Mouse (Mus musculus) ES-Bruce4 (cell line): ENCODE results near the gene Klrb1.

ENCODE experiments used
- CTCF ChIP-seq: IDR thresholded peaks from one replicate; pipeline ENCODE4 v1.8.1; 2011; ENCODE audit warnings: low read depth, low read length
- POLR2A ChIP-seq: IDR thresholded peaks from one replicate; pipeline ENCODE4 v1.8.1; 2011; ENCODE audit warnings: low read length; ENCODE audit not compliant: insufficient read depth

- TF ChIP-seq POLR2A (no peak), CTCF (no peak)
These were observed 61.6 kb downstream of the Klrb1 start for GRCm38 (mm10) chr6:128661249-128661648.
